17 mouse cellular contexts compared by ENCODE assay signal in the genomic region with DNA sequence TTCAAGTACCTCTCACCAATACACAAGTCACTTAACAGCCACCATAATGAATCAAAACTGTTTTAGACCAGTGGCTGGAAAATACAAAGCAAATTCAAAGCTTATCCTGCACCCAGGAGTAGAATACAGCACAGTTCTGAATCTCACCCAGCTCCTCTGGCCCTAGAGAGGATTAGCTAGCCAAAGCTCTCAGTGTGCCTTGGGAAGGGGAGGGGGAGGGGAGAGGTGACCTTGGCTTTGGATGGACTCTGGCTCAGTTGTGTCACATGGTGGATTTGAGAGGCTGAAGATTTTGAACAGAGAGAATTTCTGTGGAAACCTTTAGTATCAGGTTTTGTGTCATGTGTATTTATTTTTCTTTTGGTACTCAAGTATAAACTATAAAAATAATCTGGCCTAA.
DNase-seq lines count a peak whose midpoint lies in the region; ATAC-seq and TF ChIP-seq lines count a peak whose summit lies in the region.
"Had no signal": no experiment of that assay in that cellular context is flagged by ENCODE, and none has a peak within 500 bp of the region (broad histone marks: within the 10 kb centered on the region; RNA-seq: fewer than 3 reads in every experiment).

No protein-coding gene starts in this region.

- no peaks in the 10 kb centered on the region for H3K36me3 ChIP-seq in liver, adult 2 months (ENCODE audit: control insufficient read depth, insufficient read depth, low read length)
- no peaks in the 10 kb centered on the region for H3K36me3 ChIP-seq in liver, embryonic 12.5 days
- H3K36me3 ChIP-seq: forebrain, embryonic 15.5 days; G1E; liver, embryonic 15.5 days had no signal

- H3K4me1 ChIP-seq in liver, adult 2 months (ENCODE audit: control insufficient read depth, insufficient read depth, low read length), result peaks cover 2% of the 10 kb centered on the region
- H3K4me1 ChIP-seq in liver, embryonic 12.5 days, result peaks cover 22% of the 10 kb centered on the region
- H3K4me1 ChIP-seq: forebrain, embryonic 15.5 days had no signal

- H3K4me3 ChIP-seq in liver, adult 2 months (ENCODE audit: insufficient read depth, low read depth, low read length), result no peak overlapping the region
- H3K4me3 ChIP-seq in liver, embryonic 12.5 days, result no peak overlapping the region
- H3K4me3 ChIP-seq: forebrain, embryonic 15.5 days; liver, embryonic 15.5 days had no signal

- H3K4me2 ChIP-seq in liver, embryonic 12.5 days, result no peak overlapping the region
- H3K4me2 ChIP-seq: forebrain, embryonic 15.5 days; liver, embryonic 15.5 days had no signal

- TF ChIP-seq POLR2A in liver, adult 2 months (IDR thresholded peaks at IDR 0.05; ENCODE audit: extremely low read depth, insufficient read depth, low read length), result no peak

- no peak overlapping the region for H3K9ac ChIP-seq in liver, adult 2 months (ENCODE audit: low read depth, low read length)
- no peak overlapping the region for H3K9ac ChIP-seq in liver, embryonic 12.5 days
- H3K9ac ChIP-seq: forebrain, embryonic 15.5 days; liver, embryonic 15.5 days had no signal

- H3K9me3 ChIP-seq in liver, embryonic 12.5 days (replicated peaks), result no peaks in the 10 kb centered on the region
- H3K9me3 ChIP-seq: forebrain, embryonic 15.5 days; G1E; liver, embryonic 15.5 days had no signal

- no peak for ATAC-seq in liver, embryonic 12.5 days
- ATAC-seq: forebrain, embryonic 15.5 days; hindbrain, embryonic 16.5 days had no signal

- DNase-seq in heart, adult 11 months, result peak; percentile 88
- DNase-seq in heart, adult 9 months (ENCODE audit: low spot score in 2 of 2), result no peak
- DNase-seq in liver, adult 2 months (ENCODE audit: extremely low read depth, low read depth, low spot score), result peak; percentile 71
- DNase-seq in adrenal gland, postnatal 25 days, result peak; percentile 26
- DNase-seq in retina, adult 2 months (ENCODE audit: low read depth, low spot score), result peak; percentile 77
- no peak for DNase-seq in cerebellum, adult 18-20 months
- DNase-seq in thymus, adult 18-20 months, result no peak
- DNase-seq: cerebellum, adult 2 months; embryo, embryonic 11 days; layer of hippocampus, postnatal 36 days; left cerebral cortex, postnatal 4 days; lung, postnatal 14 days had no signal

- H3K27ac ChIP-seq in liver, adult 2 months (replicated peaks; ENCODE audit: insufficient read depth, low read depth, low read length), result no peak overlapping the region
- H3K27ac ChIP-seq in liver, embryonic 12.5 days, result no peak overlapping the region
- H3K27ac ChIP-seq: forebrain, embryonic 15.5 days; liver, embryonic 15.5 days had no signal

- H3K79me2 ChIP-seq in liver, adult 2 months (ENCODE audit: control insufficient read depth, insufficient read depth, low read length), result 0 out of 2 replicates have a peak, but pooled peaks cover 4% of the 10 kb centered on the region

- no peak for TF ChIP-seq CTCF in liver, adult 2 months (IDR thresholded peaks at IDR 0.05; ENCODE audit: low read depth, low read length)

- no peaks in the 10 kb centered on the region for H3K27me3 ChIP-seq in liver, adult 2 months (ENCODE audit: control insufficient read depth, insufficient read depth, low read length)
- no peaks in the 10 kb centered on the region for H3K27me3 ChIP-seq in liver, embryonic 12.5 days (replicated peaks)
- H3K27me3 ChIP-seq: forebrain, embryonic 15.5 days; liver, embryonic 15.5 days had no signal

Comparison
In these comparisons a context has a peak if more than half of its experiments do, and no peak if none do; other contexts are left out.
1. DNase-seq: peak in heart, adult 11 months (single experiment), liver, adult 2 months (single experiment), adrenal gland, postnatal 25 days (single experiment) and retina, adult 2 months (single experiment); none in heart, adult 9 months (0 of 2), cerebellum, adult 18-20 months (0 of 2) and thymus, adult 18-20 months (0 of 2).